Mouse (Mus musculus): ENCODE results near the gene BC052040. TPM values are rescaled to one million over a fixed set of nuclear protein-coding genes. Genes with fewer than 3 reads are reported as not detected.
A peak's percentile ranks its signal among the peaks of the same experiment; 100 is the strongest.

The BC052040 gene
- 4.5 TPM for polyA plus RNA-seq (2012; fragmentation: generic; extraction: Trizol)
- long read RNA-seq, experiment 1, transcript BC052040-201 (11 exons, 2,735 nt) = major isoform, 6 of 8 reads
- long read RNA-seq, experiment 1, partial matches to known transcripts = 1 of 8 reads
- long read RNA-seq, experiment 1, other reads (novel, unspliced or antisense) = 1 of 8 reads
- long read RNA-seq, experiment 2, transcript BC052040-201 (11 exons, 2,735 nt) = major isoform, 35 of 41 reads
- long read RNA-seq, experiment 2, partial matches to known transcripts = 0 of 41 reads
- long read RNA-seq, experiment 2, other reads (novel, unspliced or antisense) = 6 of 41 reads

DNA sequence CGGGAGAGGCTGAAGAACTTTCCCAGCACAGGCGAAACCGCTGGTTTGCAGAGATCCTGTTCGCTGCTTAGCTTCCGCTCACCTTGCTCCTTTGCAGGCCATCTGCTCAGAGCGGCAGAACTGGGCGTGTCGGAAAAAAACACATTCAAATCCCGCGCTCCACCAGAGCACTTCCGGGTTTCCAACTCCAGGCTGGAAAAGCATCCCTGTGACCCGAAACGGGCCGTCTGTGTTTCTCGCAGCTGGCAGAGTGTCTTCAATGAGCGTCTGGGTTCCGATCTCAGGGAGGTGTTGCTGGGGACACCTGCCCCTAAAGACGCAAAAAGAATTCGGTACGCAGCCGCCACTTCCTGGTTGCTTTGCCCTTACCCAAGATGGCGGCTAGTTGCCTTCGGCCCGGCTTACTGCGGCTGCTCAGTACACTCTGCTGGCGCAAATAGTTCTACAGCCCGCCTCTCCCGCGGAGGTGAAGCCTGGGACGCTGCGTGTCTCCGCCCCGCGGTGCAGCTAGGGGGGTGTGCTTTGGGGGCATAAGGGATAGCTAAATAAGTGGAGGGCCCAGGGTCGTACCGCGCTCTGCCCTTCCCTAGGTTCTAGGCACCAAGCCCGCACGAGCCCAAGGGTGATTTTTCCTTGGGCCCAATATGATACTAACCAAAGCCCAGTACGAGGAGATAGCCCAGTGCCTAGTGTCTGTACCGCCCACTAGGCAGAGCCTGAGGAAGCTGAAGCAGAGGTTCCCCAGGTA is at the start of gene BC052040:
TSS of gene BC052040 (plus strand) at position 476 of the 748 bp plus-strand sequence.
- no peaks in the 10 kb centered on the region for H3K36me3 ChIP-seq (ENCODE audit: control insufficient read depth, insufficient read depth)
- H3K79me3 ChIP-seq (ENCODE audit: low read depth) = peaks cover 8% of the 10 kb centered on the region
- H3K4me3 ChIP-seq (ENCODE audit: insufficient read depth, poor library complexity, severe bottlenecking) = peak within 1 kb of the TSS; percentile 68
- peak; percentile 87 for TF ChIP-seq MAX (IDR thresholded peaks at IDR 0.05)
- no peak for TF ChIP-seq FOSL1 (IDR thresholded peaks at IDR 0.05; ENCODE audit: insufficient read depth, low read length, poor library complexity, severe bottlenecking)
- TF ChIP-seq CEBPB (IDR thresholded peaks at IDR 0.05; ENCODE audit: low read depth) = no peak
- peak within 1 kb of the TSS; percentile 79 for H3ac ChIP-seq (ENCODE audit: control insufficient read depth, insufficient read length, low read depth)
- peaks cover 40% of the 10 kb centered on the region for H3K79me2 ChIP-seq (ENCODE audit: control insufficient read depth, insufficient read depth)
- H3K27me3 ChIP-seq (ENCODE audit: control insufficient read depth, insufficient read depth, insufficient read length) = no peaks in the 10 kb centered on the region

DNA sequence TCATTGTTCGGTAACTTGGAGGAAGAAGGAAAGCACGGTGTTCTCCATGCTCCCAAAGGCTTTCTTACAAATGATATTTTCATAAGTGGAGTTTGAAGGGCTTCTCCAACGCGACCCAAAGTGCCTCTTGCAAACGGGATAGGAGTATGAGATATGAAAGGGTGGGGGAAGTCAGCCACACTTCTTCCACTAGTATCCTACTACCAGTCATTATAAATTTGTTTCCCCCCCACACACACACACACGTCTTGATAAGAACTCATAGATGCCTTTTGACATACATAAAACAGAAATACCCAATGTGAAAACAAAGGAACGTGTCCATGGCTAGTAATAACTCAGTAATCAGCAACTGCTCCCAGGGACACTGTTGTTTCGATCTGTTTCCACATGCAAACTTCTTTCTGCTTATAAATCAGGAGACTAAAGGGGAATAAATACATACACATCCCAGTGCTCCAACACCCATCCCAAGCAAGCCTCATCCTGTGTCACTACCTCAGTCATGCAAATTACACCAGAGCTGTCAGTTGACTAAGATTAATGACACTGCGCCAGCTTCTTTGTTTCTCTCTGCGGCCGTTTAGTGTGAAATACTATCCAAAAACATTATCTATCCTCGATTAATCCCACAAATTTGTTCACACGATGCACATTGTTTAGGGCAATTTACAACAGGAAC is 43.4 kb upstream of the BC052040 start:
- H3K4me3 ChIP-seq (ENCODE audit: insufficient read depth, poor library complexity, severe bottlenecking) = no peak overlapping the region
- H3K79me3 ChIP-seq (ENCODE audit: low read depth) = no peaks in the 10 kb centered on the region
- H3K79me2 ChIP-seq (ENCODE audit: control insufficient read depth, insufficient read depth) = no peaks in the 10 kb centered on the region
- no peaks in the 10 kb centered on the region for H3K27me3 ChIP-seq (ENCODE audit: control insufficient read depth, insufficient read depth, insufficient read length)
- H3K36me3 ChIP-seq (ENCODE audit: control insufficient read depth, insufficient read depth) = no peaks in the 10 kb centered on the region
- no peak overlapping the region for H3ac ChIP-seq (ENCODE audit: control insufficient read depth, insufficient read length, low read depth)
- TF ChIP-seq CTCF (IDR thresholded peaks at IDR 0.05; ENCODE audit: control insufficient read depth, insufficient read depth, insufficient read length) (no peak), MYOG (IDR thresholded peaks at IDR 0.05; ENCODE audit: control insufficient read depth, extremely low read depth, insufficient read length) (no peak), MAX (IDR thresholded peaks at IDR 0.05) (no peak), CEBPB (IDR thresholded peaks at IDR 0.05; ENCODE audit: low read depth) (no peak)

DNA sequence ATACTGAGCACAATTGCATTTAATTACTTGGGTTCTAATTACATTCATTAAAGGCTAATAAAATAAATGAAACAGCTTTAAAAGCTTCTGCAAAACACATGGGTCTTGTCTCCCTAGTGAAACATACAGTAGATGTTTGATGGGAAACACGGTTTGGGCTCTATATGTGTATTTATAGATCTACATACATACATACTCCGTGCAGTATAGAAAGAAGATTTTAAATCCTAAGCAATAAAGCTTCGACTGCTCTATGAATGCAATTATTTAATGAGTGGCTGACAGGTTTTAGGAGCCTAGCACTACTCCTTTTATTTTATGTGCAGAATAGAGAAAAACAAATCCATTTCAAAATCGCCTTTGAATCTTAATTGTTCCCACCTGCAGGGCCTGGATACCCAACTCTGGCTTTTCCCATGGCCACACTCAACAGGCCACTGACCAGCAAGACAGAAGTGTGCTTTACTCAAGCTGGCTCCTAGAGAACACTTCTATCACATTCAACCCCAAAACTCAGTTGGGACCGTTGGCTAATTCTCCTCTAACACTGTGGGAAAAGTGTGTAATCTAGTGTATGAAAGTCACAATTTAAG is 42.7 kb upstream of the BC052040 start:
- no peak overlapping the region for H3ac ChIP-seq (ENCODE audit: control insufficient read depth, insufficient read length, low read depth)
- TF ChIP-seq MYOG (IDR thresholded peaks at IDR 0.05; ENCODE audit: control insufficient read depth, extremely low read depth, insufficient read length) (no peak), CTCF (IDR thresholded peaks at IDR 0.05; ENCODE audit: control insufficient read depth, insufficient read depth, insufficient read length) (no peak), MYOD1 (IDR thresholded peaks at IDR 0.05; ENCODE audit: control insufficient read depth, insufficient read length, low read depth) (no peak), CEBPB (IDR thresholded peaks at IDR 0.05; ENCODE audit: low read depth) (no peak), MAX (IDR thresholded peaks at IDR 0.05) (no peak), FOSL1 (IDR thresholded peaks at IDR 0.05; ENCODE audit: insufficient read depth, low read length, poor library complexity, severe bottlenecking) (no peak), USF1 (IDR thresholded peaks at IDR 0.05; ENCODE audit: low read depth) (no peak)
- H3K4me3 ChIP-seq (ENCODE audit: insufficient read depth, poor library complexity, severe bottlenecking) = no peak overlapping the region
- H3K27me3 ChIP-seq (ENCODE audit: control insufficient read depth, insufficient read depth, insufficient read length) = no peaks in the 10 kb centered on the region
- no peaks in the 10 kb centered on the region for H3K79me3 ChIP-seq (ENCODE audit: low read depth)
- no peaks in the 10 kb centered on the region for H3K36me3 ChIP-seq (ENCODE audit: control insufficient read depth, insufficient read depth)
- no peaks in the 10 kb centered on the region for H3K79me2 ChIP-seq (ENCODE audit: control insufficient read depth, insufficient read depth)

DNA sequence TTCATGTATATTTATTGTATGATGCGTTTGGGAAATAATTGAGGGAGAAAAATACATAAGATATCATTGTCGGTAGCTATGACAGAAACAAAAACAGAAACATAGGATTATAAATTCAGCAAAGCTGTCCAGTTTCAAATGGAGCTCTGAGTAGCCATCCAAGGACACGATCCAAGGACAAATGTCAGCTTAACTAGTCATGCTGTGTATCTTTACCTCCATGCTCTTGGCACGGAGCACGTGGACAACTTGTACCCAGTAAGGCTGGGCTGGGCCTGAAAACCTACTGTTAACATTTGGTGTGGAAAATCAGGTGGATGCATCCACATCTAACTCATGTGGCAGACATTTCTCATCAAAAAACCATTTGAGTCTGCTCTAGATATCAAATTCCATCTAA is 41.8 kb upstream of the BC052040 start:
- Histone ChIP-seq H3K36me3 (ENCODE audit: control insufficient read depth, insufficient read depth) (no peaks in the 10 kb centered on the region), H3K27me3 (ENCODE audit: control insufficient read depth, insufficient read depth, insufficient read length) (no peaks in the 10 kb centered on the region), H3K79me3 (ENCODE audit: low read depth) (no peaks in the 10 kb centered on the region), H3K79me2 (ENCODE audit: control insufficient read depth, insufficient read depth) (no peaks in the 10 kb centered on the region), H3K4me3 (ENCODE audit: insufficient read depth, poor library complexity, severe bottlenecking) (no peak overlapping the region), H3ac (ENCODE audit: control insufficient read depth, insufficient read length, low read depth) (no peak overlapping the region)
- TF ChIP-seq CTCF (IDR thresholded peaks at IDR 0.05; ENCODE audit: control insufficient read depth, insufficient read depth, insufficient read length) (no peak), CEBPB (IDR thresholded peaks at IDR 0.05; ENCODE audit: low read depth) (no peak), USF1 (IDR thresholded peaks at IDR 0.05; ENCODE audit: low read depth) (no peak), MYOG (IDR thresholded peaks at IDR 0.05; ENCODE audit: control insufficient read depth, extremely low read depth, insufficient read length) (no peak), FOSL1 (IDR thresholded peaks at IDR 0.05; ENCODE audit: insufficient read depth, low read length, poor library complexity, severe bottlenecking) (no peak), MAX (IDR thresholded peaks at IDR 0.05) (no peak), MYOD1 (IDR thresholded peaks at IDR 0.05; ENCODE audit: control insufficient read depth, insufficient read length, low read depth) (no peak)

DNA sequence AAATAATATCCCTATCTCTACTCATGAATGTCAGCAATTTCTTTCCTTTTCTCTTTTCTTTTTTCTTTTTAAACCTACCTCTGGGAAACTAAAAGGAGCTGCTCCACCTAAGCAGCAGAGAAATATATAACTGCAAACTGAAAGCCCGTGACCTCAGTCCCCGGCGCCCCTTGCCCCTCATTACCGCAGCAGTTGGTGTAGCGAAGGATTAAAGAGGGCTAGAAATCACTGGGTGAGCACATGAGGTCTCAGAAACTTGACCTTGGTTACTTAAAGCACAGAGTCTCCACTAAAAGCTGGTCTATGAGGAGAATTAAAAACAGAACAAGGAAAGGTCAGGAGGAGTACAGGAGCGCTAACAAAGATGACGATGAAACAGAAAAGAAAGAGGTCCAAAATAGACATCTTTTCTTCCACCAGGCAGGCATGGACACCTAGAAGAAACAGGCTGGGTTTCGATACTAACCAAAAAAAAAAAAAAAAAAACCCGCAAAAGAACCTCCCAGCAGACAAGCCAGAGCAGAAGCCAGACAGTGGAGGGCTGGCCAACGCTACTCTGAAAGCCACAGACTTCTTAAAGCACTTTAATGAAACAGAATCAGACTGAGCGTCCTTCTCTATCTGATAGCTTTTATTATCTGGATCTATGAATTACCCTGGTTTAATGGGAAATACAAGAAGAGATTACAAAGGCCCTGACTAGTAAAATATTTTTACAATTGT is 39.0 kb upstream of the BC052040 start:
- Histone ChIP-seq H3K36me3 (ENCODE audit: control insufficient read depth, insufficient read depth) (no peaks in the 10 kb centered on the region), H3K27me3 (ENCODE audit: control insufficient read depth, insufficient read depth, insufficient read length) (no peaks in the 10 kb centered on the region), H3K79me2 (ENCODE audit: control insufficient read depth, insufficient read depth) (no peaks in the 10 kb centered on the region), H3K79me3 (ENCODE audit: low read depth) (no peaks in the 10 kb centered on the region), H3ac (ENCODE audit: control insufficient read depth, insufficient read length, low read depth) (no peak overlapping the region), H3K4me3 (ENCODE audit: insufficient read depth, poor library complexity, severe bottlenecking) (no peak overlapping the region)
- TF ChIP-seq FOSL1 (IDR thresholded peaks at IDR 0.05; ENCODE audit: insufficient read depth, low read length, poor library complexity, severe bottlenecking) (no peak), USF1 (IDR thresholded peaks at IDR 0.05; ENCODE audit: low read depth) (no peak)
